Mouse (Mus musculus) midbrain, embryonic 12.5 days (tissue): ENCODE measurements around the gene Baiap2l2. TPM values are rescaled to one million over a fixed set of nuclear protein-coding genes. Genes with fewer than 3 reads are reported as not detected.

ENCODE experiments used
- ATAC-seq: fragments of 200-750 bp; cut with Nextera tagmentation; 2 replicates; pipeline ENCODE4 v1.8.0; 2017; ENCODE audit warnings: low read depth, moderate TSS enrichment, moderate library complexity; ENCODE audit not compliant: low FRiP score
- H3K27ac ChIP-seq: fragments of 300-500 bp; sonication (generic); replicated peaks from 2 replicates; pipeline ENCODE4 v1.5.1; 2016; ENCODE audit warnings: mild to moderate bottlenecking
- H3K27me3 ChIP-seq: fragments of 300-500 bp; sonication (generic); 2 replicates; pipeline ENCODE4 v1.6.1; 2016; ENCODE audit warnings: mild to moderate bottlenecking
- H3K36me3 ChIP-seq: fragments of 300-500 bp; sonication (generic); 2 replicates; pipeline ENCODE4 v1.6.1; 2016
- H3K4me1 ChIP-seq: fragments of 300-500 bp; sonication (generic); 2 replicates; pipeline ENCODE4 v1.6.1; 2016
- H3K4me2 ChIP-seq: fragments of 300-500 bp; sonication (generic); replicated peaks from 2 replicates; pipeline ENCODE4 v1.6.1; 2016; ENCODE audit warnings: mild to moderate bottlenecking, moderate library complexity
- H3K4me3 ChIP-seq: fragments of 300-500 bp; sonication (generic); 2 replicates; pipeline ENCODE4 v1.5.1; 2016; ENCODE audit warnings: mild to moderate bottlenecking
- H3K9ac ChIP-seq: fragments of 300-500 bp; sonication (generic); replicated peaks from 2 replicates; pipeline ENCODE4 v1.6.1; 2016; ENCODE audit warnings: mild to moderate bottlenecking, moderate library complexity
- H3K9me3 ChIP-seq: fragments of 300-500 bp; sonication (generic); 2 replicates; pipeline ENCODE4 v1.6.1; 2016; ENCODE audit warnings: mild to moderate bottlenecking
- WGBS: fragments of 180-500 bp; shearing (Covaris S2); methylation state at CpG from one replicate; pipeline ENCODE4 v1.1.7; 2016; 5-methylcytosine and 5-hydroxymethylcytosine counted together
- polyA plus RNA-seq: library from polyadenylated mRNA; unstranded; fragments of >200 nt; fragmentation: Nextera tagmentation; extraction: Ambion mirVana; gene quantifications from 2 replicates; pipeline ENCODE4 v1.2.1, GENCODE M21; 2016

Gene Baiap2l2
- 0.72 and 2.4 TPM in 2 replicates for polyA plus RNA-seq

- no peaks in the 10 kb centered on the region for H3K9me3 ChIP-seq
- H3K4me2 ChIP-seq, result no peak within 1 kb of the TSS
- H3K36me3 ChIP-seq, result peaks cover 11% of the 10 kb centered on the region
- no peak within 1 kb of the TSS for H3K4me3 ChIP-seq
- 74% methylated on average over 10 of the region's 10 CpGs for WGBS
- ATAC-seq, result no peak
- no peaks in the 10 kb centered on the region for H3K4me1 ChIP-seq
- H3K27ac ChIP-seq, result no peak within 1 kb of the TSS
- no peaks in the 10 kb centered on the region for H3K27me3 ChIP-seq
- H3K9ac ChIP-seq, result no peak within 1 kb of the TSS
Observed at GRCm38 (mm10) chr15:79285399-79285798, at the start of gene Baiap2l2. Gene Baiap2l2, minus strand, starts transcription at chr15:79285537.

GRCm38 (mm10) chr15:79333409-79333808 is 48.1 kb upstream of the Baiap2l2 start:
- 73% methylated on average over 4 of the region's 4 CpGs for WGBS
- H3K4me2 ChIP-seq, result no peak overlapping the region

GRCm38 (mm10) chr15:79330521-79330920 is 45.2 kb upstream of the Baiap2l2 start:
- H3K4me1 ChIP-seq, result peaks cover 26% of the 10 kb centered on the region
- WGBS, result 70% methylated on average over 4 of the region's 4 CpGs
- H3K27me3 ChIP-seq, result no peaks in the 10 kb centered on the region
- no peak for ATAC-seq
- H3K36me3 ChIP-seq, result no peaks in the 10 kb centered on the region
- H3K4me3 ChIP-seq, result no peak overlapping the region
- no peak overlapping the region for H3K9ac ChIP-seq
- H3K9me3 ChIP-seq, result no peaks in the 10 kb centered on the region
- no peak overlapping the region for H3K4me2 ChIP-seq
- no peak overlapping the region for H3K27ac ChIP-seq

More at GRCm38 (mm10) chr15:79333409-79333808, 48.1 kb upstream of the Baiap2l2 start:
- ATAC-seq, result no peak
- no peak overlapping the region for H3K9ac ChIP-seq
- peaks cover 7% of the 10 kb centered on the region; the same call in 1 of the 2 replicates for H3K4me1 ChIP-seq
- no peak overlapping the region for H3K4me3 ChIP-seq
- H3K27me3 ChIP-seq, result no peaks in the 10 kb centered on the region
- H3K36me3 ChIP-seq, result no peaks in the 10 kb centered on the region
- H3K9me3 ChIP-seq, result no peaks in the 10 kb centered on the region
- no peak overlapping the region for H3K27ac ChIP-seq

- H3K9ac ChIP-seq, result no peak overlapping the region
- no peak overlapping the region for H3K4me3 ChIP-seq
- H3K27me3 ChIP-seq, result no peaks in the 10 kb centered on the region
- H3K9me3 ChIP-seq, result no peaks in the 10 kb centered on the region
- H3K4me2 ChIP-seq, result no peak overlapping the region
- no peaks in the 10 kb centered on the region for H3K36me3 ChIP-seq
- H3K27ac ChIP-seq, result no peak overlapping the region
- ATAC-seq, result no peak
- 91% methylated on average over 6 of the region's 6 CpGs for WGBS
- peaks cover 24% of the 10 kb centered on the region for H3K4me1 ChIP-seq
Observed at GRCm38 (mm10) chr15:79329979-79330363, 44.6 kb upstream of the Baiap2l2 start.

GRCm38 (mm10) chr15:79329346-79329978 is 44.1 kb upstream of the Baiap2l2 start:
- H3K9me3 ChIP-seq, result no peaks in the 10 kb centered on the region
- no peaks in the 10 kb centered on the region for H3K36me3 ChIP-seq
- ATAC-seq, result no peak
- no peaks in the 10 kb centered on the region for H3K27me3 ChIP-seq
- H3K27ac ChIP-seq, result no peak overlapping the region
- no peak overlapping the region for H3K4me3 ChIP-seq
- no peak overlapping the region for H3K4me2 ChIP-seq
- H3K4me1 ChIP-seq, result peaks cover 21% of the 10 kb centered on the region
- H3K9ac ChIP-seq, result no peak overlapping the region
- WGBS, result 94% methylated on average over 6 of the region's 6 CpGs

- no peak for ATAC-seq
- Histone ChIP-seq H3K4me1 (peaks cover 21% of the 10 kb centered on the region), H3K4me2 (peak overlapping the region; percentile 74), H3K9ac (no peak overlapping the region), H3K36me3 (no peaks in the 10 kb centered on the region), H3K27me3 (no peaks in the 10 kb centered on the region), H3K9me3 (no peaks in the 10 kb centered on the region), H3K4me3 (no peak overlapping the region), H3K27ac (no peak overlapping the region)
- 92% methylated on average over 4 of the region's 4 CpGs for WGBS
Observed at GRCm38 (mm10) chr15:79328939-79329275, 43.6 kb upstream of the Baiap2l2 start.

- H3K9me3 ChIP-seq, result no peaks in the 10 kb centered on the region
- ATAC-seq, result peak; percentile 97
Observed at GRCm38 (mm10) chr15:79328058-79328938, 43.0 kb upstream of the Baiap2l2 start, which contains the start of gene Pla2g6. Gene Pla2g6, minus strand, starts transcription at chr15:79328390.

GRCm38 (mm10) chr15:79326971-79327961 is 41.9 kb upstream of the Baiap2l2 start:
- peak overlapping the region; percentile 56 for H3K4me3 ChIP-seq
- no peak for ATAC-seq

More at GRCm38 (mm10) chr15:79328058-79328938, 43.0 kb upstream of the Baiap2l2 start, which contains the start of gene Pla2g6:
- Histone ChIP-seq H3K27me3 (no peaks in the 10 kb centered on the region), H3K4me3 (peak within 1 kb of the TSS; percentile 56), H3K36me3 (no peaks in the 10 kb centered on the region), H3K4me2 (peak within 1 kb of the TSS; percentile 74), H3K27ac (peak within 1 kb of the TSS; percentile 82), H3K4me1 (peaks cover 25% of the 10 kb centered on the region), H3K9ac (peak within 1 kb of the TSS; percentile 65)
- 4% methylated on average over 46 of the region's 46 CpGs for WGBS

GRCm38 (mm10) chr15:79326264-79326663 is 40.9 kb upstream of the Baiap2l2 start:
- no peaks in the 10 kb centered on the region for H3K36me3 ChIP-seq
- H3K4me1 ChIP-seq, result peaks cover 26% of the 10 kb centered on the region
- H3K4me2 ChIP-seq, result 0 out of 2 replicates have a peak overlapping the region, but pooled peaks have one; percentile 14
- no peaks in the 10 kb centered on the region for H3K9me3 ChIP-seq
- WGBS, result 74% methylated on average over 4 of the region's 4 CpGs
- no peak overlapping the region for H3K9ac ChIP-seq
- ATAC-seq, result no peak
- H3K27me3 ChIP-seq, result no peaks in the 10 kb centered on the region
- peak overlapping the region; percentile 43; the same call in 1 of the 2 replicates for H3K27ac ChIP-seq
- no peak overlapping the region for H3K4me3 ChIP-seq

More at GRCm38 (mm10) chr15:79326971-79327961, 41.9 kb upstream of the Baiap2l2 start:
- H3K27me3 ChIP-seq, result no peaks in the 10 kb centered on the region
- 10% methylated on average over 20 of the region's 20 CpGs for WGBS
- no peaks in the 10 kb centered on the region for H3K9me3 ChIP-seq
- H3K4me1 ChIP-seq, result peaks cover 26% of the 10 kb centered on the region
- H3K36me3 ChIP-seq, result no peaks in the 10 kb centered on the region
- peak overlapping the region; percentile 65 for H3K9ac ChIP-seq
- H3K27ac ChIP-seq, result peak overlapping the region; percentile 82
- H3K4me2 ChIP-seq, result peak overlapping the region; percentile 74

- peaks cover 26% of the 10 kb centered on the region for H3K4me1 ChIP-seq
- no peaks in the 10 kb centered on the region for H3K27me3 ChIP-seq
- H3K9me3 ChIP-seq, result no peaks in the 10 kb centered on the region
- H3K4me2 ChIP-seq, result no peak overlapping the region
- H3K36me3 ChIP-seq, result no peaks in the 10 kb centered on the region
- WGBS, result 72% methylated on average over 3 of the region's 3 CpGs
- H3K27ac ChIP-seq, result peak overlapping the region; percentile 43; the same call in 1 of the 2 replicates
- H3K9ac ChIP-seq, result no peak overlapping the region
- ATAC-seq, result no peak
- H3K4me3 ChIP-seq, result no peak overlapping the region
Observed at GRCm38 (mm10) chr15:79325742-79326141, 40.4 kb upstream of the Baiap2l2 start.

- Histone ChIP-seq H3K27ac (no peak overlapping the region), H3K4me1 (peaks cover 26% of the 10 kb centered on the region)
- WGBS, result 85% methylated on average over 3 of the region's 3 CpGs
Observed at GRCm38 (mm10) chr15:79324373-79324772, 39.0 kb upstream of the Baiap2l2 start.

More at GRCm38 (mm10) chr15:79324373-79324772, 39.0 kb upstream of the Baiap2l2 start:
- ATAC-seq, result no peak
- no peak overlapping the region for H3K4me3 ChIP-seq
- H3K36me3 ChIP-seq, result no peaks in the 10 kb centered on the region
- H3K27me3 ChIP-seq, result no peaks in the 10 kb centered on the region
- H3K9ac ChIP-seq, result no peak overlapping the region
- no peaks in the 10 kb centered on the region for H3K9me3 ChIP-seq
- no peak overlapping the region for H3K4me2 ChIP-seq
